Mouse (Mus musculus) gastrocnemius, postnatal 14 days (tissue): Measurements from ENCODE around the gene Stk4. TPM values are rescaled to one million over a fixed set of nuclear protein-coding genes. Genes with fewer than 3 reads are reported as not detected.

Experiments
- DNase-seq: peaks from one replicate; pipeline ENCODE4 v3.0.0; 2021; ENCODE audit warnings: mixed read lengths
- intact Hi-C: fragments of 180-260 bp; cut with DNase I; formaldehyde crosslinking; loops from one replicate; pipeline ENCODE4 v1.15.1; 2025; ENCODE audit warnings: low total_unique reads
- total RNA-seq, 2 experiments: library from RNA; stranded (reverse); gene quantifications; 2 replicates each; pipeline ENCODE4 v1.2.3; 2021

The Stk4 gene
- total RNA-seq, 2 experiments from 2014 or later = 10.0 to 10.3 TPM

GRCm38 (mm10) chr2:164194959-164195630 lies 125.0 kb downstream of the Stk4 start:
- intact Hi-C loops = no loop called here
- no peak for DNase-seq

DNA sequence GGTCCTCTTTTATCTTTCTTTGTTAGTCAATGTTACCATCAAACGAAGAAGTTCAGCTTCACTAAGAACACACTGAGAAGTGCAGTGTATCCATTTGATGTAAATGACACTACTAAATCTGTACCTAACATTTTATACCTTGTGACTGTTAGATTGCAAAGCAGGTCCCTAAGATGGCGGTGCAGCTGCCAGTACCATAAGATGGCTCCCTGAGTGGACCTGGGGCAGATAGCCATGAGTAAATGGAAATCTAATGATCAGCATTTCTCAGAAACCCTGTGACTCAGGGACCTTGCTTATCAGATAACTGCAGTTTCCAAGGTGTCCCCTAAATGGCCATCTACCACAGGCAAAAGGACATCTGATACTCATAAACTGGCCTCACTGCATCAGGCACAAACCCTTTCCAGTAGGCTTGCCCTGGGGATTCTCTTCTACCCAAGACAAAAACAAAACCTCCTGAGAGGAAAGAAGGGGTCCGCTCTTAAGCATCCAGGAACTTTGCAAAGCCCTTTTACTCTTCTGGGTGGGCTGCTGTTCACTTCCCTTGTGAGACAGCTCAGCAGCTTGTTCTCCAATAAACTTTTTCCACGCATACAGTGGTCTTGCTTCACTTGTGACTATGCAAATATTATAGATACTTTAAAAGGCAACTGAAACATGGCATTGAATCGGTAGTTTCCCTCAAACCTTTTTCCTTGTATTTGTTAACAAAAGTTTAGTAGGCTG lies 126.0 kb downstream of the Stk4 start:
- intact Hi-C loops = no loop called here
- DNase-seq = no peak

DNA sequence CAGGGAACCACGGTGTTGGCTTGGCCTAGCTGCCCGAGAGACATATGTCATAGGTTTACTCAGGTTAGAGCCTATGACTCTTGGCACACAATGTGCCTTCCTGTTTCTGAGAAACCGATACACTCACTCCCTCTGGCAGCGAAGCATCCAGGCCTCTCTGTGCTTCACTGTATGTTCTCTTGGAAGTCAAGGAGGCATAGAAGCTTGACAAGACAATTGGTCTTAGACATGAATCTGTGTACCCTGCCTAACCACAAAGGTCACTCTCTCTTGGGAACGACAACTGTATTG lies 126.5 kb downstream of the Stk4 start:
- DNase-seq = no peak
- intact Hi-C loops = no loop called here

GRCm38 (mm10) chr2:164199626-164200327 lies 129.7 kb downstream of the Stk4 start, which contains the start of gene Wfdc15a:
Gene Wfdc15a (minus strand): TSS chr2:164200130.
- intact Hi-C loops = no loop called here

More at GRCm38 (mm10) chr2:164199626-164200327, 129.7 kb downstream of the Stk4 start, which contains the start of gene Wfdc15a:
- DNase-seq = no peak

Other genes with a start within 250 kb of the Stk4 start
- under 1 TPM; 0.27 to 0.39 TPM for gene Ccn5, start 249.5 kb upstream of the Stk4 start, total RNA-seq
- gene Kcnk15, start 216.7 kb upstream of the Stk4 start, total RNA-seq = not detected
- gene Rims4, start 151.6 kb upstream of the Stk4 start, total RNA-seq = under 1 TPM; 0.60 to 0.62 TPM
- 10 to 100 TPM; 52.4 to 59.3 TPM for gene Ywhab, start 75.4 kb upstream of the Stk4 start, total RNA-seq
- gene Pabpc1l, start 44.9 kb upstream of the Stk4 start, total RNA-seq = under 1 TPM; 0.84 TPM
- 10 to 100 TPM; 11.7 to 14.6 TPM for gene Tomm34, start 847 bp downstream of the Stk4 start, total RNA-seq
- gene Kcns1, start 100.8 kb downstream of the Stk4 start, total RNA-seq = 1 to 10 TPM; 1.2 to 2.8 TPM
- gene Wfdc5, start 112.4 kb downstream of the Stk4 start, total RNA-seq = under 1 TPM; 0.44 to 0.62 TPM
- gene Wfdc12, start 120.3 kb downstream of the Stk4 start, total RNA-seq = not detected
- not detected for gene Wfdc15a, start 129.8 kb downstream of the Stk4 start, total RNA-seq
- gene Wfdc15b, start 151.3 kb downstream of the Stk4 start, total RNA-seq = not detected
- gene Svs2, start 168.1 kb downstream of the Stk4 start, total RNA-seq = not detected
- gene Svs3b, start 186.3 kb downstream of the Stk4 start, total RNA-seq = not detected
- gene Svs4, start 208.1 kb downstream of the Stk4 start, total RNA-seq = not detected
- gene Svs3a, start 218.9 kb downstream of the Stk4 start, total RNA-seq = not detected
- gene Svs6, start 246.4 kb downstream of the Stk4 start, total RNA-seq = not detected